ENCODE assay signal across 8 mouse cellular contexts in genomic region chr9:26733986-26734385, GRCm38 (mm10). TPM values are rescaled to one million over a fixed set of nuclear protein-coding genes. Genes with fewer than 3 reads are reported as not detected.
A peak's percentile ranks its signal among the peaks of the same experiment; 100 is the strongest.
DNase-seq lines count a peak whose midpoint lies in the region; ATAC-seq and TF ChIP-seq lines count a peak whose summit lies in the region.
"Had no signal": no experiment of that assay in that cellular context is flagged by ENCODE, and none has a peak within 500 bp of the region (broad histone marks: within the 10 kb centered on the region; RNA-seq: fewer than 3 reads in every experiment).

No protein-coding gene starts in this region.

- no peak for TF ChIP-seq CTCF in liver, postnatal 0 days (IDR thresholded peaks at IDR 0.05; ENCODE audit: low read depth)
- no peak for TF ChIP-seq CTCF in layer of hippocampus, adult 2 months (conservative IDR thresholded peaks at IDR 0.05)

- no peak for DNase-seq in liver, embryonic 11.5 days (ENCODE audit: low spot score)
- DNase-seq in liver, postnatal 0 days, result no peak
- DNase-seq in layer of hippocampus, adult 2 months (ENCODE audit: low spot score in 2 of 2), result peak in 1 of 2 experiments; percentile 54
- DNase-seq in neural tube, embryonic 10.5 days (ENCODE audit: extremely low spot score, low spot score), result peak; percentile 57
- no peak for DNase-seq in spleen, postnatal 36 days (ENCODE audit: low spot score in 2 of 2)

- peak overlapping the region; percentile 67 for H3K4me2 ChIP-seq in liver, embryonic 11.5 days
- no peak overlapping the region; the same call in 1 of the 2 replicates for H3K4me2 ChIP-seq in liver, postnatal 0 days (ENCODE audit: low read depth, low read length)
- H3K4me2 ChIP-seq in forebrain, embryonic 12.5 days, result peak overlapping the region; percentile 87

- no peaks in the 10 kb centered on the region for H3K36me3 ChIP-seq in liver, embryonic 11.5 days (ENCODE audit: control insufficient read depth, insufficient read depth, low read length)
- no peaks in the 10 kb centered on the region for H3K36me3 ChIP-seq in liver, postnatal 0 days (replicated peaks; ENCODE audit: insufficient read depth, low read length)
- no peaks in the 10 kb centered on the region for H3K36me3 ChIP-seq in forebrain, embryonic 12.5 days (replicated peaks)

- WGBS in liver, embryonic 11.5 days, result 6% methylated on average over 37 of the region's 37 CpGs
- 4% methylated on average over 25 of the region's 37 CpGs for WGBS in liver, postnatal 0 days (ENCODE audit: insufficient replicate concordance)
- WGBS in forebrain, embryonic 12.5 days, result under 1% methylated on average over 37 of the region's 37 CpGs

- no peak for TF ChIP-seq EP300 in liver, postnatal 0 days (IDR thresholded peaks at IDR 0.05; ENCODE audit: low read depth)

- no peak overlapping the region for H3K27ac ChIP-seq in liver, embryonic 11.5 days (ENCODE audit: low read depth, low read length)
- no peak overlapping the region for H3K27ac ChIP-seq in liver, postnatal 0 days (ENCODE audit: low read depth)
- H3K27ac ChIP-seq in forebrain, embryonic 12.5 days, result 0 out of 2 replicates have a peak overlapping the region, but pooled peaks have one; percentile 63
- H3K27ac ChIP-seq in layer of hippocampus, adult 2 months, result peak overlapping the region; percentile 99

- no peaks in the 10 kb centered on the region for H3K4me1 ChIP-seq in liver, embryonic 11.5 days (replicated peaks; ENCODE audit: control insufficient read depth, insufficient read depth, low read length)
- no peaks in the 10 kb centered on the region for H3K4me1 ChIP-seq in liver, postnatal 0 days (ENCODE audit: insufficient read depth)
- H3K4me1 ChIP-seq in forebrain, embryonic 12.5 days, result peaks cover 28% of the 10 kb centered on the region

- ATAC-seq in liver, embryonic 11.5 days (replicated peaks; ENCODE audit: low FRiP score), result no peak; the same call in 1 of the 2 replicates
- ATAC-seq in liver, postnatal 0 days, result no peak
- peak; percentile 77 for ATAC-seq in forebrain, embryonic 12.5 days (ENCODE audit: low FRiP score)
- no peak for ATAC-seq in activated CD4-positive, CD25-positive, alpha-beta regulatory T cell, adult 4 months

- peaks cover 37% of the 10 kb centered on the region for H3K27me3 ChIP-seq in liver, embryonic 11.5 days (replicated peaks; ENCODE audit: control insufficient read depth, insufficient read depth, low read length)
- H3K27me3 ChIP-seq in liver, postnatal 0 days (ENCODE audit: insufficient read depth, low read length), result peaks cover 20% of the 10 kb centered on the region
- peaks cover 22% of the 10 kb centered on the region for H3K27me3 ChIP-seq in forebrain, embryonic 12.5 days

- no peaks in the 10 kb centered on the region for H3K9me3 ChIP-seq in liver, embryonic 11.5 days (ENCODE audit: control insufficient read depth, low read length)
- no peaks in the 10 kb centered on the region for H3K9me3 ChIP-seq in liver, postnatal 0 days (ENCODE audit: low read length)
- H3K9me3 ChIP-seq in forebrain, embryonic 12.5 days, result no peaks in the 10 kb centered on the region

- H3K4me3 ChIP-seq in liver, embryonic 11.5 days (ENCODE audit: low read depth, low read length), result peak overlapping the region; percentile 48
- no peak overlapping the region for H3K4me3 ChIP-seq in liver, postnatal 0 days (ENCODE audit: low read depth, low read length)
- peak overlapping the region; percentile 84 for H3K4me3 ChIP-seq in forebrain, embryonic 12.5 days (replicated peaks)
- H3K4me3 ChIP-seq in layer of hippocampus, adult 2 months, result peak overlapping the region; percentile 84

- H3K9ac ChIP-seq in liver, embryonic 11.5 days (ENCODE audit: low read depth, low read length), result no peak overlapping the region
- no peak overlapping the region for H3K9ac ChIP-seq in liver, postnatal 0 days (replicated peaks)
- H3K9ac ChIP-seq in forebrain, embryonic 12.5 days, result peak overlapping the region; percentile 88

RNA-seq across cellular contexts. Expression of gene B3gat1, which starts 0.5 kb away (rescaled TPM):
- polyA plus RNA-seq in liver, embryonic 11.5 days (2014; fragmentation: Nextera tagmentation; extraction: Ambion mirVana), result 0.04 TPM in 1 of 2 replicates, not detected in the other
- polyA plus RNA-seq in liver, postnatal 0 days (2015; fragmentation: Nextera tagmentation; extraction: Ambion mirVana), result not detected in 2 replicates
- polyA plus RNA-seq in forebrain, embryonic 12.5 days (2016; fragmentation: Nextera tagmentation; extraction: Ambion mirVana), result 11.3 and 13.5 TPM in 2 replicates
- 100 to 1,000 TPM; 254 to 273 TPM for total RNA-seq in layer of hippocampus, adult 2 months (2021)
- polyA plus RNA-seq in activated CD4-positive, CD25-positive, alpha-beta regulatory T cell, adult 4 months (2017; shearing (Covaris generic)), result not detected
- total RNA-seq: liver, adult 2 months had no signal
- polyA plus RNA-seq: liver, adult 2 months had no signal

Comparison
In these comparisons a context has a peak if more than half of its experiments do, and no peak if none do; other contexts are left out.
1. H3K27ac ChIP-seq: peak in forebrain, embryonic 12.5 days (single experiment) and layer of hippocampus, adult 2 months (single experiment); none in liver, embryonic 11.5 days (single experiment) and liver, postnatal 0 days (single experiment).
2. RNA of gene B3gat1, which starts 0.5 kb away (polyA plus RNA-seq): 11.3 to 13.5 TPM in forebrain, embryonic 12.5 days; 0.04 TPM in liver, embryonic 11.5 days, not detected in liver, postnatal 0 days and not detected in activated CD4-positive, CD25-positive, alpha-beta regulatory T cell, adult 4 months; every median in the first group is over 10 times any median in the second.